7 mouse cellular contexts compared by ENCODE assay signal in the genomic region with DNA sequence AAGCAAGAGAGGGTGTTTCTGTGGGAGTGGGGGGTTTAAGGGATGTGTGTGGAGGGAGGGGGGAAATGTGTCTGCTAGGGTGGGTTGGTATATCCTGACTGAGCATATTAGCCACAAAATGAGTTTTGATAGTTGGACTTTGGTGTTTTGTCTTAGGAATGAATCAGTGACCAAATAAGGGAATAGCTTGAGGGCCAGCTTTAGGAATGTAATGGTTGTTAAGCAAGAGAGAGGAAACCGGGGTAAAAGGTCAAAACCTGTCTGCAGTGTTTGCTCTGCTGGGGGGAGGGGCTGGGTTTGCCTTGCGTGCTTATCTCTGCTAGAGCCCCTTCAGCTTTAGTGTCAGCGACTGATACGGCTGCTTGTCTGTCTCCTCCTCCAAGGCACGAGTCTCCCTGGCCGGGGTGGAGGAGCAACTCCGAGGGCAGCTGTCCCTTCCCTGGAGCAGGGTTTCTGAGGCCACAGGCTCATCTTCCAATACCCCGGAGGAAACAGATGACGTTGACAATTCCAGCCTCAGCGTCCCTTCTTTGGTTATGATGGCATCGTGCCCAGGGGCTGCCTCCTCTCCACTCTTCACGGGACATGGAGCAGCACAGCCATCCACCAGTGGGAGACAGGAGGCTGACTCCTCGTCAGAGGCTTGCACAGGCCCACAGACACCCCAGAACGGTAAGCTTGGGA. TPM values are rescaled to one million over a fixed set of nuclear protein-coding genes. Genes with fewer than 3 reads are reported as not detected.
A peak's percentile ranks its signal among the peaks of the same experiment; 100 is the strongest.
DNase-seq lines count a peak whose midpoint lies in the region; ATAC-seq and TF ChIP-seq lines count a peak whose summit lies in the region.

No protein-coding gene starts in this region.

- H3K4me3 ChIP-seq in bone marrow macrophage, adult 2 months (ENCODE audit: insufficient read depth, low read length), result peak overlapping the region; percentile 7; the same call in 1 of the 2 replicates
- peak overlapping the region; percentile 13; the same call in 1 of the 2 replicates for H3K4me3 ChIP-seq in kidney, embryonic 14.5 days (ENCODE audit: low read length)

- H3K9ac ChIP-seq in kidney, embryonic 14.5 days (ENCODE audit: low read depth, low read length), result peak overlapping the region; percentile 44; the same call in 1 of the 2 replicates

- 2% methylated on average over 14 of the region's 14 CpGs for WGBS in kidney, embryonic 14.5 days

- H3K36me3 ChIP-seq in kidney, embryonic 14.5 days (ENCODE audit: control insufficient read depth, insufficient read depth, low read length), result no peaks in the 10 kb centered on the region

- peak; percentile 96 for DNase-seq in Muller cell, postnatal 12 days (ENCODE audit: inconsistent ontology term)
- DNase-seq in heart, adult 8-10 months (ENCODE audit: low spot score), result peak; percentile 33
- peak; percentile 86 for DNase-seq in lung, postnatal 25 days (ENCODE audit: low spot score)
- DNase-seq in spleen, postnatal 4 days (ENCODE audit: low spot score in 2 of 2), result peak; percentile 73 to 80
- DNase-seq in B cell, adult 2 months, result no peak

- no peaks in the 10 kb centered on the region for H3K9me3 ChIP-seq in kidney, embryonic 14.5 days (ENCODE audit: control insufficient read depth, low read length)

- peak; percentile 78 for ATAC-seq in kidney, embryonic 14.5 days (ENCODE audit: low FRiP score, low TSS enrichment)

- TF ChIP-seq CTCF in bone marrow macrophage, adult 2 months (IDR thresholded peaks at IDR 0.05; ENCODE audit: low read depth, low read length), result no peak

- peaks cover 43% of the 10 kb centered on the region for H3K4me1 ChIP-seq in bone marrow macrophage, adult 2 months (ENCODE audit: control insufficient read depth, insufficient read depth, low read length)
- H3K4me1 ChIP-seq in kidney, embryonic 14.5 days (ENCODE audit: control insufficient read depth, insufficient read depth, low read length), result peaks cover 16% of the 10 kb centered on the region

- no peak for TF ChIP-seq POLR2A in bone marrow macrophage, adult 2 months (IDR thresholded peaks at IDR 0.05; ENCODE audit: borderline replicate concordance, low read depth, low read length)

- peak overlapping the region; percentile 75 for H3K27ac ChIP-seq in bone marrow macrophage, adult 2 months (ENCODE audit: insufficient read depth, low read depth, low read length)
- H3K27ac ChIP-seq in kidney, embryonic 14.5 days (ENCODE audit: low read depth, low read length), result peak overlapping the region; percentile 91

- peak overlapping the region; percentile 39 for H3K4me2 ChIP-seq in kidney, embryonic 14.5 days (replicated peaks; ENCODE audit: low read depth, low read length)

- H3K27me3 ChIP-seq in kidney, embryonic 14.5 days (ENCODE audit: control insufficient read depth, insufficient read depth, low read length), result no peaks in the 10 kb centered on the region

RNA-seq across cellular contexts. Expression of a gene that starts 6.3 kb away (rescaled TPM):
- polyA plus RNA-seq in bone marrow macrophage, adult 2 months (2012; ENCODE audit: insufficient read depth, insufficient read length, missing spikeins), result 27.9 and 32.1 TPM in 2 replicates
- total RNA-seq in heart, adult 8-10 months (2022), result 10 to 100 TPM; 65.8 to 83.6 (median 69.8) TPM
- 0.93 and 1.9 TPM in 2 replicates for polyA plus RNA-seq in kidney, embryonic 14.5 days (2014; fragmentation: Nextera tagmentation; extraction: Ambion mirVana)

RNA-seq across cellular contexts. Expression of a gene that starts 29.1 kb away (rescaled TPM):
- polyA plus RNA-seq in bone marrow macrophage, adult 2 months (2012; ENCODE audit: insufficient read depth, insufficient read length, missing spikeins), result not detected in 2 replicates
- not detected for total RNA-seq in heart, adult 8-10 months (2022)
- 0.37 and 0.60 TPM in 2 replicates for polyA plus RNA-seq in kidney, embryonic 14.5 days (2014; fragmentation: Nextera tagmentation; extraction: Ambion mirVana)

RNA-seq across cellular contexts. Expression of a gene that starts 50.0 kb away (rescaled TPM):
- polyA plus RNA-seq in bone marrow macrophage, adult 2 months (2012; ENCODE audit: insufficient read depth, insufficient read length, missing spikeins), result 52.3 and 59.9 TPM in 2 replicates
- 10 to 100 TPM; 68.8 to 72.3 (median 71.1) TPM for total RNA-seq in heart, adult 8-10 months (2022)
- polyA plus RNA-seq in kidney, embryonic 14.5 days (2014; fragmentation: Nextera tagmentation; extraction: Ambion mirVana), result 286 and 297 TPM in 2 replicates

RNA-seq across cellular contexts. Expression of a gene that starts 52.3 kb away (rescaled TPM):
- polyA plus RNA-seq in bone marrow macrophage, adult 2 months (2012; ENCODE audit: insufficient read depth, insufficient read length, missing spikeins), result 54.3 and 57.5 TPM in 2 replicates
- total RNA-seq in heart, adult 8-10 months (2022), result 10 to 100 TPM in 2 of 4 experiments, 1 to 10 TPM in 2; 8.1 to 13.5 (median 10.6) TPM
- 1.9 and 2.6 TPM in 2 replicates for polyA plus RNA-seq in kidney, embryonic 14.5 days (2014; fragmentation: Nextera tagmentation; extraction: Ambion mirVana)

Comparison
In these comparisons a context has a peak if more than half of its experiments do, and no peak if none do; other contexts are left out.
1. DNase-seq: peak in Muller cell, postnatal 12 days (single experiment), heart, adult 8-10 months (single experiment), lung, postnatal 25 days (single experiment) and spleen, postnatal 4 days (2 of 2); none in B cell, adult 2 months (0 of 2).
2. RNA of a gene that starts 6.3 kb away (polyA plus RNA-seq): 27.9 to 32.1 TPM in bone marrow macrophage, adult 2 months; 0.93 to 1.9 TPM in kidney, embryonic 14.5 days; every median in the first group is over 10 times any median in the second.